Mouse (Mus musculus) large intestine, adult 2 months (tissue): ENCODE measurements at regions not wholly inside any gene's neighbourhood (a gene's known extent, or its start where the extent isn't known, plus 50 kb on each side); places are given as distances from the start of the nearest gene placed in this dataset.

Experiments
- DNase-seq: peaks from one replicate; pipeline ENCODE4 v3.0.0-alpha.2; 2012; ENCODE audit warnings: low read depth, low spot score
- WGBS: fragments of 180-500 bp; shearing (Covaris S2); methylation state at CpG from one replicate; pipeline ENCODE4 v1.1.7; 2018; 5-methylcytosine and 5-hydroxymethylcytosine counted together

GRCm38 (mm10) chr12:57809961-57810360 is 246.0 kb downstream of the Ttc6 start:
- no peak for DNase-seq
- 92% methylated on average over 2 of the region's 2 CpGs for WGBS

DNA sequence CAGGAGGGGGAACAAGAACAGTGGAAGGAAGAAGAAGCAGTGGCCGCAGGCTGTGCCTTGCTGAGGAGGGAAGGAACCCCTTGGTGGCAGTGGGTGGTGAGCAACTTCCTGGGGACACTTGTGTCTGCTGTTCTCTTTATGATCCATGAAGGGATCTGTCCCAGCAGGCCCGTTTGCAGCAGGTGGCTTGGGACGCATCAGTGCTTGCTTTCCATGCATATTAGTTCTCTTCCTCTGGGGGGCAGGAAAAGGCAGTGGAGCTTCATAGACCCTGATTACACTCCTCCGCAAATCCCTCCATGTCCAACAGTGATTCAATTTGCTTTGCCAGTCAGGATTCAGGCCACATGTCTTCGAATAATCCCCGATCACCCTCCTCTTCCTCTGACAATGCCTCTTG is 259.9 kb downstream of the Ttc6 start:
- DNase-seq: no peak
- WGBS: 76% methylated on average over 6 of the region's 6 CpGs

DNA sequence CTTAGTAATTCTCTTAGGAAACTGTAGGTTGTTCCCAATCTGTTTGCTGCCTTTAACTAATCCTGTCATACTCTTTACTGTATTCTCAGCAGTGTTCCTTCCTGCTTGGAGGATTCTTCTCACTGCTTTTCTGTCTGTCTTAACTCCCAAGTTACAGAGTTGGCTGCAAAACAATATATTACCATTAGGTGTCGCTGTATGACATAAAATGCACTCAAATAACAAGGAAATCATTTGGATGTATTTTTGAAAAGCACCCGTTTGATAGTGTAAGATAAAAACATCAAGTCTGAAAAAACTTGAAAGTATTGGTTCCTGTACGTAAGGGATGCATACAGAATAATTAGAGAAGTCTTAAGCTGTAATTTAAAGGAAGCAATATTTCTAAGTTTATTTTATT is 261.8 kb downstream of the Ttc6 start:
- 4% methylated on average over 3 of the region's 3 CpGs for WGBS
- peak; percentile 65 for DNase-seq

DNA sequence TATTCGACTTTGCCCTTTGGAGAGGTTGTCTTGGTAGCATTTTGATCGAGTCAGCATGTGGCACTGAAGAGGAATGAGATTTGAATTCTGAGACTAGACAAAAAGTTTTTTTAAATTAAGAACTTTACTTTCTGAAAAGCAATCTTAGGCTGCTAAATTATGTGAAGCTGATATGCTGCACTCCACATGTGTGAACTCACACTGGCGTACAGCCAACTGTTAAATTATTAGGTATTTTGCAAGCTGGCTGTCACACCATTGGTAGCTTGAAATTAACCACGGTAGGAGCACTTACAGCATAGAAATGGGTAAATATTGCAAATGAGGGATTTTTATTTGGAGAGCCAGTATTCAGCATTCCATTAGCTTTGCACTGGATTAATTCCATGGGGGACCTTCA is 278.9 kb downstream of the Ttc6 start:
- DNase-seq: no peak
- WGBS: 56% methylated on average over 4 of the region's 4 CpGs

GRCm38 (mm10) chr12:57871028-57871427 is 307.1 kb downstream of the Ttc6 start:
- DNase-seq: no peak
- 82% methylated on average over 2 of the region's 2 CpGs for WGBS

GRCm38 (mm10) chr12:57890783-57891478 is 320.6 kb upstream of the Sstr1 start:
- peak; percentile 67 for DNase-seq
- 35% methylated on average over 4 of the region's 4 CpGs for WGBS

DNA sequence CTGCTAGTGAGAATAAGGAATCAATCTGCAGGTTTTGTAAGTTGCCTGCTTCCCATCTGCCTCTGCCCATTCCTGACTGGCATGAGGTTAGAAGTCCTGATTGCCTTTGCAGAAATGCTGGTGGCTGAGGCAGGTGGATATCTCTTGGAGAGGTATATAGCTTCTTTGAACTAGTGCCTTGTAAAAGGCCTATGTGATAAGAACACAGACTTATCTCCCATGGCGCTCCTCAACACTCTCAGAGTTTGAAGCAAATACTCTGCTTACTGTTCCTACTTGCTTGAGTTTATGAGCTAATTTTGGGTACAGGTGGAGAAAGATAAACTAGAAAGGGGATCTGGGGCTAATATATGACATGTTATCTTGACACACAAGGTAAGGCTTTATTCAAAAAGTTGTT is 320.0 kb upstream of the Sstr1 start:
- DNase-seq: peak; percentile 47
- 42% methylated on average over 1 of the region's 1 CpGs for WGBS

GRCm38 (mm10) chr12:57897751-57898250 is 313.8 kb upstream of the Sstr1 start:
- no peak for DNase-seq
- 77% methylated on average over 3 of the region's 3 CpGs for WGBS

DNA sequence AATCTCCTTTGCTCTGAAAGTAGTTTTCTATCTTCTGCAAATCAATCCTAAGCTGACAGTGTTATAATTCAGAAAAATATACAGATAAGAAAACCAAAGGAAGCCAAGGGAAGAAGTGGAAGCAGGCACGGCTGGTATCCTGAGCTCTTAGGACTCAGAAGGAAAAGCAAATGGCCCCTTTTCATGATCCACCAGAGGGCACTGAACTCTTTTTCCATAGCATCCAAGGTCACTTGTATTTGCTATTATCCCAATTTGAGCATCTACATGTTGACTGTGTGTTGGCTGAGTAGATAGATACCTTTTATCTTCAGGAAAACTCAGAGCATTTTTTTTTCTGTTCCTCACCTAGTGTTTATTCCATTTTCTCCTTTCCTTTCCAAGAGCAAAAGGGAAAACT is 306.9 kb upstream of the Sstr1 start:
- 41% methylated on average over 1 of the region's 1 CpGs for WGBS
- DNase-seq: no peak

GRCm38 (mm10) chr12:57918211-57918610 is 293.4 kb upstream of the Sstr1 start:
- 52% methylated on average over 4 of the region's 4 CpGs for WGBS
- DNase-seq: no peak

- 6% methylated on average over 1 of the region's 1 CpGs for WGBS
- no peak for DNase-seq
These were observed 289.5 kb upstream of the Sstr1 start for GRCm38 (mm10) chr12:57922031-57922430.

GRCm38 (mm10) chr12:57924422-57924821 is 287.1 kb upstream of the Sstr1 start:
- 85% methylated on average over 2 of the region's 2 CpGs for WGBS
- DNase-seq: no peak

DNA sequence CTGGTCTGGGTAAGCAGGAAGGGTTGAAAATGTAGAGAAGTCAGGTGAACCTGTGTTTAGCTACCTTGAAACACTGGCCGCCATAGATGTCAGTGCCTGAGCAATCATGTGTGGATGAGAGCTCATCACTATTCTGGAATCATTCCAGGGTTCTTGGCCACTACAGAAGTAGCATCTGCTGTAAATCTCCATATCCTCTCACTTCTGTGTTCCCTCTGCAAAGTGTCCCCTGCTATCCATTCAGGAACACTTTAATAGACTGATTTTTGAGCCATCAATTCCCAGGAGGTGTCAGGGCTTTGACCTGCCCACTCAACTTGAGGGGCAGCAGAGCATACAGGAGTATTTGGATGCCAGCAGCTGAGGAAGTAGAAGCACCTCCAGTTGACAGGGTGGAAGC is 284.7 kb upstream of the Sstr1 start:
- no peak for DNase-seq
- 96% methylated on average over 1 of the region's 1 CpGs for WGBS

GRCm38 (mm10) chr12:57928030-57928429 is 283.5 kb upstream of the Sstr1 start:
- DNase-seq: no peak
- 90% methylated on average over 5 of the region's 5 CpGs for WGBS

GRCm38 (mm10) chr12:57931856-57932255 is 279.7 kb upstream of the Sstr1 start:
- no peak for DNase-seq

GRCm38 (mm10) chr12:57949886-57950285 is 261.7 kb upstream of the Sstr1 start:
- WGBS: 83% methylated on average over 5 of the region's 5 CpGs
- no peak for DNase-seq

- no peak for DNase-seq
- 80% methylated on average over 2 of the region's 2 CpGs for WGBS
These were observed 253.0 kb upstream of the Sstr1 start for GRCm38 (mm10) chr12:57958527-57958926.

DNA sequence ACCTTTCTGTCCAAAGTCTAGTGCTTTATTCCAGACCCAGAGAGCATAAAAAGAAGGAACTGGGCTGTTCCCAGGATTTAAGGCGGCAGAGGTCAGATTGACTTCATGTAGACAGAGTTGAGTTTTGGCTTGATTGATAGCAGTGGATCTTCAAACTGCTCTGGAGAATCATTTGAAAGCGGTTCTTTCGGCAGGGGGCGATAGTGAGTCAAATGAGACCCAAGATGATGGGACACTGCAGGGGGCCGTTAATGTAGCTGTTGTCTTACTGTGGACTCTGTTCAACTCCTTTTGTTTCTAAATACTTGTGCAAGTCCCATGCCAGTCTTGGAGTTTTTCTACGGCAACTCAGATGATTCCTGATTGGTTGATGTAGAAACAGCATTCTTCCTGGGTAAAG is 251.4 kb upstream of the Sstr1 start:
- 92% methylated on average over 6 of the region's 6 CpGs for WGBS
- DNase-seq: no peak

GRCm38 (mm10) chr12:57969168-57969567 is 242.4 kb upstream of the Sstr1 start:
- DNase-seq: no peak
- 69% methylated on average over 3 of the region's 3 CpGs for WGBS

- no peak for DNase-seq
- 89% methylated on average over 4 of the region's 4 CpGs for WGBS
These were observed 241.4 kb upstream of the Sstr1 start for GRCm38 (mm10) chr12:57970163-57970562.

DNA sequence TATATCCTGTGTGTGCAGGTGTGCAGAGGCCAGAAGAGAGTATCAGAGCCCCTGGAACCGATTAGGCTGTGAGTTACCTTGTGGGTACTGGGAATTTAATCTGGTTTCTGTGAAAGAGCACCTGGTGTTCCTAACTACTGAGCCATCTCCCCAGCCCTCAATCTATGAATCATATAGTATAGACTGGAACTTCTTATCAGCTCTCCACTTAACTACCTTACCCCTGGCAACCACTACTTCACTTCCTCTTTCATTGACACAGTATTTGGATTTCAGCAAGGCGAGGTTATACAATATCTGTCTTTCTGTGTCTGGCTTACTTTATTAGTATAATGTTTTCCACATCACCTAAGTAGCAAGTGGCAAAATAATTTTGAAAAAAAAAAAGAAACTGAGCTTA is 239.1 kb upstream of the Sstr1 start:
- DNase-seq: peak; percentile 19
- WGBS: 23% methylated on average over 2 of the region's 2 CpGs
